Comparison of ENCODE assay signal across 35 mouse cellular contexts in the genomic region with DNA sequence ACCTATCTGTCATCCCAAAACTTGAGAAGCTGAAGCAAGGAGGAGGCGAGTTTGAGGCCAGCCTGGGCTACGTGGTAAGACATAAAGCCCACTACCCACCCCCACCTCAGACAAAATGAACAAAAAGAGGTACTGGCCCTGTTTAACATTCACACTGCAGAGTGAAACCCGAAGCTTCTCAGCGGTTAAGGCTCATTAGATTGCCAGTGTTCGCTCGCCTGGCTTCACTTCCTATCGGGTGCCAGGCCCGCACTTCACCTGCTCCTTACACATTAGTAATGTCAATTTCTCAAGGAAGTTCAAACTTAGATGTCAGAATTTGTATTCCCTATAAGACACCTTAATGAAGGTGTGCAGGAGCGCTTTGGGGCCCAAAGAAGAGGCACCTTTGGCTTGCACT. TPM values are rescaled to one million over a fixed set of nuclear protein-coding genes. Genes with fewer than 3 reads are reported as not detected.
A peak's percentile ranks its signal among the peaks of the same experiment; 100 is the strongest.
DNase-seq lines count a peak whose midpoint lies in the region; ATAC-seq lines count a peak whose summit lies in the region.
"Had no signal": no experiment of that assay in that cellular context is flagged by ENCODE, and none has a peak within 500 bp of the region (broad histone marks: within the 10 kb centered on the region; RNA-seq: fewer than 3 reads in every experiment).

No protein-coding gene starts in this region.

- H3K4me3 ChIP-seq in heart, embryonic 10.5 days: no peak overlapping the region
- no peak overlapping the region for H3K4me3 ChIP-seq in liver, embryonic 12.5 days
- H3K4me3 ChIP-seq in liver, embryonic 13.5 days (replicated peaks): no peak overlapping the region
- H3K4me3 ChIP-seq: embryonic facial prominence, embryonic 12.5 days; layer of hippocampus, adult 2 months; left cerebral cortex, adult 2 months; limb, embryonic 13.5 days had no signal

- H3K27ac ChIP-seq in heart, embryonic 10.5 days: peak overlapping the region; percentile 36; the same call in 1 of the 2 replicates
- peak overlapping the region; percentile 88 for H3K27ac ChIP-seq in liver, embryonic 12.5 days
- peak overlapping the region; percentile 93 for H3K27ac ChIP-seq in liver, embryonic 13.5 days
- H3K27ac ChIP-seq: embryonic facial prominence, embryonic 12.5 days; layer of hippocampus, adult 2 months; left cerebral cortex, adult 2 months; limb, embryonic 13.5 days; stomach, postnatal 0 days had no signal

- H3K9me3 ChIP-seq in heart, embryonic 10.5 days: no peaks in the 10 kb centered on the region
- H3K9me3 ChIP-seq in liver, embryonic 12.5 days (replicated peaks): no peaks in the 10 kb centered on the region
- H3K9me3 ChIP-seq in liver, embryonic 13.5 days (replicated peaks): 0 out of 2 replicates have a peak, but pooled peaks cover 4% of the 10 kb centered on the region
- H3K9me3 ChIP-seq: embryonic facial prominence, embryonic 12.5 days; limb, embryonic 13.5 days had no signal

- H3K4me1 ChIP-seq in heart, embryonic 10.5 days: 0 out of 2 replicates have a peak, but pooled peaks cover 12% of the 10 kb centered on the region
- peaks cover 78% of the 10 kb centered on the region for H3K4me1 ChIP-seq in liver, embryonic 12.5 days
- H3K4me1 ChIP-seq in liver, embryonic 13.5 days (replicated peaks): peaks cover 73% of the 10 kb centered on the region
- H3K4me1 ChIP-seq: embryonic facial prominence, embryonic 12.5 days; limb, embryonic 13.5 days had no signal

- DNase-seq in heart, embryonic 10.5 days (ENCODE audit: low spot score): no peak
- no peak for DNase-seq in heart, postnatal 36 days
- no peak for DNase-seq in liver
- DNase-seq in liver, embryonic 13.5 days: no peak
- DNase-seq in gastrocnemius, postnatal 25 days: no peak
- no peak for DNase-seq in gastrocnemius, postnatal 36 days
- DNase-seq: adrenal gland, postnatal 14 days; cerebellum, adult 11 months; cerebellum, adult 9-11 months; embryo, embryonic 11 days; gastrocnemius, postnatal 14 days; heart, adult 18-20 months; heart, postnatal 14 days; kidney, adult 8-10 months; kidney, postnatal 36 days; lung, adult 2 months; lung, postnatal 10 days; midbrain, embryonic 14.5 days; right cerebral cortex, postnatal 14 days; thymus, adult 2 months; thymus, postnatal 36 days had no signal

- 83% methylated on average over 9 of the region's 9 CpGs for WGBS in heart, embryonic 10.5 days
- 83% methylated on average over 9 of the region's 9 CpGs for WGBS in liver, embryonic 12.5 days (ENCODE audit: insufficient replicate concordance)
- 82% methylated on average over 9 of the region's 9 CpGs for WGBS in liver, embryonic 13.5 days (ENCODE audit: insufficient replicate concordance)

- peak overlapping the region; percentile 35 for H3K9ac ChIP-seq in liver, embryonic 12.5 days
- peak overlapping the region; percentile 60 for H3K9ac ChIP-seq in liver, embryonic 13.5 days
- H3K9ac ChIP-seq: embryonic facial prominence, embryonic 12.5 days; limb, embryonic 13.5 days had no signal

- intact Hi-C loops in heart, postnatal 36 days (cut with DNase I): no loop called here
- intact Hi-C loops in gastrocnemius, postnatal 36 days (cut with DNase I): no loop called here

- no peak overlapping the region for H3K4me2 ChIP-seq in liver, embryonic 12.5 days
- no peak overlapping the region for H3K4me2 ChIP-seq in liver, embryonic 13.5 days
- H3K4me2 ChIP-seq: embryonic facial prominence, embryonic 12.5 days; limb, embryonic 13.5 days had no signal

- ATAC-seq in liver, embryonic 12.5 days: no peak
- no peak for ATAC-seq in liver, embryonic 13.5 days (ENCODE audit: low read depth)
- no peak for ATAC-seq in activated CD4-positive, CD25-positive, alpha-beta regulatory T cell, adult 4 months
- ATAC-seq: forebrain, embryonic 14.5 days; hindbrain, embryonic 16.5 days had no signal

- no peaks in the 10 kb centered on the region for H3K36me3 ChIP-seq in heart, embryonic 10.5 days
- H3K36me3 ChIP-seq in liver, embryonic 12.5 days: no peaks in the 10 kb centered on the region
- no peaks in the 10 kb centered on the region for H3K36me3 ChIP-seq in liver, embryonic 13.5 days
- H3K36me3 ChIP-seq: embryonic facial prominence, embryonic 12.5 days; G1E; limb, embryonic 13.5 days had no signal

- H3K27me3 ChIP-seq in heart, embryonic 10.5 days (ENCODE audit: insufficient read depth, poor library complexity, severe bottlenecking): no peaks in the 10 kb centered on the region
- H3K27me3 ChIP-seq in liver, embryonic 12.5 days (replicated peaks): no peaks in the 10 kb centered on the region
- no peaks in the 10 kb centered on the region for H3K27me3 ChIP-seq in liver, embryonic 13.5 days
- H3K27me3 ChIP-seq: embryonic facial prominence, embryonic 12.5 days; limb, embryonic 13.5 days had no signal

RNA-seq across cellular contexts. Expression of gene Kcng3, which starts 25.7 kb away (rescaled TPM):
- not detected in 2 replicates for polyA plus RNA-seq in heart, embryonic 10.5 days (2016; fragmentation: Nextera tagmentation; extraction: Ambion mirVana)
- total RNA-seq in heart, postnatal 36 days (2021): under 1 TPM in 1 of 2 experiments, not detected in 1; 0.08 TPM
- 0.06 and 0.17 TPM in 2 replicates for polyA plus RNA-seq in liver, embryonic 12.5 days (2016; fragmentation: Nextera tagmentation; extraction: Ambion mirVana)
- polyA plus RNA-seq in liver, embryonic 13.5 days (2015; fragmentation: Nextera tagmentation; extraction: Ambion mirVana): 0.03 TPM in 1 of 2 replicates, not detected in the other
- polyA plus RNA-seq in activated CD4-positive, CD25-positive, alpha-beta regulatory T cell, adult 4 months (2017; shearing (Covaris generic)): under 1 TPM in 1 of 2 experiments, not detected in 1; 0.13 TPM
- total RNA-seq in gastrocnemius, postnatal 25 days (2021): not detected
- total RNA-seq in gastrocnemius, postnatal 36 days (2021): not detected
- total RNA-seq: gastrocnemius, postnatal 14 days; heart, postnatal 14 days; monocyte, adult 5-6 weeks had no signal
- polyA plus RNA-seq: embryonic facial prominence, embryonic 12.5 days; forebrain, embryonic 14.5 days; G1E; heart, embryonic 14.5 days; hindbrain, embryonic 16.5 days; intestine, embryonic 14.5 days; limb, embryonic 13.5 days; midbrain, embryonic 14.5 days; neural tube, embryonic 14.5 days; stomach, postnatal 0 days had no signal

RNA-seq across cellular contexts. Expression of gene Mta3, which starts 48.6 kb away (rescaled TPM):
- 45.7 and 50.5 TPM in 2 replicates for polyA plus RNA-seq in heart, embryonic 10.5 days (2016; fragmentation: Nextera tagmentation; extraction: Ambion mirVana)
- 10 to 100 TPM; 22.2 to 22.4 TPM for total RNA-seq in heart, postnatal 36 days (2021)
- polyA plus RNA-seq in liver, embryonic 12.5 days (2016; fragmentation: Nextera tagmentation; extraction: Ambion mirVana): 60.2 and 66.4 TPM in 2 replicates
- polyA plus RNA-seq in liver, embryonic 13.5 days (2015; fragmentation: Nextera tagmentation; extraction: Ambion mirVana): 44.1 and 50.4 TPM in 2 replicates
- polyA plus RNA-seq in activated CD4-positive, CD25-positive, alpha-beta regulatory T cell, adult 4 months (2017; shearing (Covaris generic)): 10 to 100 TPM; 73.0 to 86.2 TPM
- 1 to 10 TPM; 8.8 to 8.9 TPM for total RNA-seq in gastrocnemius, postnatal 25 days (2021)
- total RNA-seq in gastrocnemius, postnatal 36 days (2021): 1 to 10 TPM; 7.6 to 9.7 TPM

Comparison
In these comparisons a context has a peak if more than half of its experiments do, and no peak if none do; other contexts are left out.
1. H3K27ac ChIP-seq: peak in every context shown above with its lines; median percentile 93 in liver, embryonic 13.5 days; 88 in liver, embryonic 12.5 days; 36 in heart, embryonic 10.5 days.